Mouse (Mus musculus): ENCODE data around the gene Cdk5. TPM values are rescaled to one million over a fixed set of nuclear protein-coding genes. Genes with fewer than 3 reads are reported as not detected.

Cdk5 gene
- polyA plus RNA-seq, 1 experiment from 2014 or later, result 48.2 TPM

GRCm38 (mm10) chr5:24443204-24443603 is 19.9 kb upstream of the Cdk5 start:
- no peak overlapping the region for H3K27ac ChIP-seq (replicated peaks; ENCODE audit: low read depth, low read length)
- H3K36me3 ChIP-seq (ENCODE audit: control insufficient read depth, insufficient read depth, low read length), result peaks cover 56% of the 10 kb centered on the region
- DNase-seq (ENCODE audit: low spot score), result no peak
- no peak for ATAC-seq (ENCODE audit: low read depth)
- WGBS, result 90% methylated on average over 7 of the region's 7 CpGs
- H3K4me2 ChIP-seq (ENCODE audit: low read depth, low read length), result no peak overlapping the region
- no peaks in the 10 kb centered on the region for H3K9me3 ChIP-seq (ENCODE audit: control insufficient read depth, low read length)
- no peak overlapping the region for H3K4me3 ChIP-seq (ENCODE audit: low read depth, low read length)
- no peak overlapping the region for H3K9ac ChIP-seq (ENCODE audit: low read depth, low read length)
- no peaks in the 10 kb centered on the region for H3K27me3 ChIP-seq (replicated peaks; ENCODE audit: control insufficient read depth, insufficient read depth, low read length)
- H3K4me1 ChIP-seq (ENCODE audit: control insufficient read depth, insufficient read depth, low read length), result peaks cover 9% of the 10 kb centered on the region

GRCm38 (mm10) chr5:24442029-24442428 is 18.7 kb upstream of the Cdk5 start:
- no peaks in the 10 kb centered on the region for H3K9me3 ChIP-seq (ENCODE audit: control insufficient read depth, low read length)
- H3K27ac ChIP-seq (replicated peaks; ENCODE audit: low read depth, low read length), result no peak overlapping the region
- DNase-seq (ENCODE audit: low spot score), result no peak
- peaks cover 68% of the 10 kb centered on the region for H3K36me3 ChIP-seq (ENCODE audit: control insufficient read depth, insufficient read depth, low read length)
- 83% methylated on average over 9 of the region's 9 CpGs for WGBS
- no peak overlapping the region for H3K9ac ChIP-seq (ENCODE audit: low read depth, low read length)
- no peaks in the 10 kb centered on the region for H3K27me3 ChIP-seq (replicated peaks; ENCODE audit: control insufficient read depth, insufficient read depth, low read length)
- H3K4me3 ChIP-seq (ENCODE audit: low read depth, low read length), result no peak overlapping the region
- H3K4me1 ChIP-seq (ENCODE audit: control insufficient read depth, insufficient read depth, low read length), result peaks cover 9% of the 10 kb centered on the region
- H3K4me2 ChIP-seq (ENCODE audit: low read depth, low read length), result no peak overlapping the region
- no peak for ATAC-seq (ENCODE audit: low read depth)

GRCm38 (mm10) chr5:24441187-24441586 is 17.9 kb upstream of the Cdk5 start:
- Histone ChIP-seq H3K4me1 (ENCODE audit: control insufficient read depth, insufficient read depth, low read length) (peaks cover 9% of the 10 kb centered on the region), H3K9ac (ENCODE audit: low read depth, low read length) (no peak overlapping the region), H3K4me2 (ENCODE audit: low read depth, low read length) (no peak overlapping the region), H3K4me3 (ENCODE audit: low read depth, low read length) (no peak overlapping the region), H3K36me3 (ENCODE audit: control insufficient read depth, insufficient read depth, low read length) (peaks cover 76% of the 10 kb centered on the region), H3K27me3 (replicated peaks; ENCODE audit: control insufficient read depth, insufficient read depth, low read length) (no peaks in the 10 kb centered on the region), H3K9me3 (ENCODE audit: control insufficient read depth, low read length) (no peaks in the 10 kb centered on the region), H3K27ac (replicated peaks; ENCODE audit: low read depth, low read length) (no peak overlapping the region)
- ATAC-seq (ENCODE audit: low read depth) (no peak), DNase-seq (ENCODE audit: low spot score) (no peak)
- 94% methylated on average over 8 of the region's 8 CpGs for WGBS

GRCm38 (mm10) chr5:24433993-24434392 is 10.7 kb upstream of the Cdk5 start:
- WGBS, result 87% methylated on average over 8 of the region's 8 CpGs
- Histone ChIP-seq H3K9ac (ENCODE audit: low read depth, low read length) (no peak overlapping the region), H3K4me2 (ENCODE audit: low read depth, low read length) (no peak overlapping the region), H3K36me3 (ENCODE audit: control insufficient read depth, insufficient read depth, low read length) (peaks cover 99% of the 10 kb centered on the region), H3K4me1 (ENCODE audit: control insufficient read depth, insufficient read depth, low read length) (no peaks in the 10 kb centered on the region), H3K27me3 (replicated peaks; ENCODE audit: control insufficient read depth, insufficient read depth, low read length) (no peaks in the 10 kb centered on the region), H3K4me3 (ENCODE audit: low read depth, low read length) (no peak overlapping the region), H3K27ac (replicated peaks; ENCODE audit: low read depth, low read length) (no peak overlapping the region), H3K9me3 (ENCODE audit: control insufficient read depth, low read length) (no peaks in the 10 kb centered on the region)
- ATAC-seq (ENCODE audit: low read depth) (no peak), DNase-seq (ENCODE audit: low spot score) (no peak)

GRCm38 (mm10) chr5:24428596-24428995 is 5.3 kb upstream of the Cdk5 start:
- Histone ChIP-seq H3K9ac (ENCODE audit: low read depth, low read length) (0 out of 2 replicates have a peak overlapping the region, but pooled peaks have one; percentile 20), H3K4me2 (ENCODE audit: low read depth, low read length) (peak overlapping the region; percentile 85), H3K4me1 (ENCODE audit: control insufficient read depth, insufficient read depth, low read length) (peaks cover 37% of the 10 kb centered on the region), H3K27me3 (replicated peaks; ENCODE audit: control insufficient read depth, insufficient read depth, low read length) (no peaks in the 10 kb centered on the region), H3K36me3 (ENCODE audit: control insufficient read depth, insufficient read depth, low read length) (peaks cover 47% of the 10 kb centered on the region), H3K27ac (replicated peaks; ENCODE audit: low read depth, low read length) (no peak overlapping the region), H3K4me3 (ENCODE audit: low read depth, low read length) (no peak overlapping the region), H3K9me3 (ENCODE audit: control insufficient read depth, low read length) (no peaks in the 10 kb centered on the region)
- DNase-seq (ENCODE audit: low spot score) (peak; percentile 13), ATAC-seq (ENCODE audit: low read depth) (no peak)
- 28% methylated on average over 6 of the region's 9 CpGs for WGBS

GRCm38 (mm10) chr5:24427981-24428402 is 4.7 kb upstream of the Cdk5 start:
- H3K9ac ChIP-seq (ENCODE audit: low read depth, low read length), result 0 out of 2 replicates have a peak overlapping the region, but pooled peaks have one; percentile 19
- peak overlapping the region; percentile 6; the same call in 1 of the 2 replicates for H3K27ac ChIP-seq (replicated peaks; ENCODE audit: low read depth, low read length)
- no peak overlapping the region for H3K4me3 ChIP-seq (ENCODE audit: low read depth, low read length)
- H3K4me2 ChIP-seq (ENCODE audit: low read depth, low read length), result peak overlapping the region; percentile 85
- ATAC-seq (ENCODE audit: low read depth) (no peak), DNase-seq (ENCODE audit: low spot score) (peak; percentile 24)
- H3K36me3 ChIP-seq (ENCODE audit: control insufficient read depth, insufficient read depth, low read length), result peaks cover 41% of the 10 kb centered on the region
- WGBS, result 16% methylated on average over 14 of the region's 15 CpGs
- H3K4me1 ChIP-seq (ENCODE audit: control insufficient read depth, insufficient read depth, low read length), result peaks cover 37% of the 10 kb centered on the region
- no peaks in the 10 kb centered on the region for H3K9me3 ChIP-seq (ENCODE audit: control insufficient read depth, low read length)
- no peaks in the 10 kb centered on the region for H3K27me3 ChIP-seq (replicated peaks; ENCODE audit: control insufficient read depth, insufficient read depth, low read length)

- peaks cover 44% of the 10 kb centered on the region for H3K4me1 ChIP-seq (ENCODE audit: control insufficient read depth, insufficient read depth, low read length)
- WGBS, result 15% methylated on average over 12 of the region's 12 CpGs
- ATAC-seq (ENCODE audit: low read depth) (no peak), DNase-seq (ENCODE audit: low spot score) (no peak)
- no peaks in the 10 kb centered on the region for H3K27me3 ChIP-seq (replicated peaks; ENCODE audit: control insufficient read depth, insufficient read depth, low read length)
- H3K9me3 ChIP-seq (ENCODE audit: control insufficient read depth, low read length), result no peaks in the 10 kb centered on the region
- peak overlapping the region; percentile 85 for H3K4me2 ChIP-seq (ENCODE audit: low read depth, low read length)
- no peak overlapping the region for H3K27ac ChIP-seq (replicated peaks; ENCODE audit: low read depth, low read length)
- peaks cover 34% of the 10 kb centered on the region for H3K36me3 ChIP-seq (ENCODE audit: control insufficient read depth, insufficient read depth, low read length)
- peak overlapping the region; percentile 45 for H3K9ac ChIP-seq (ENCODE audit: low read depth, low read length)
- H3K4me3 ChIP-seq (ENCODE audit: low read depth, low read length), result peak overlapping the region; percentile 51; the same call in 1 of the 2 replicates
These were observed 3.9 kb upstream of the Cdk5 start for GRCm38 (mm10) chr5:24427285-24427633.

GRCm38 (mm10) chr5:24426556-24427284 is 3.4 kb upstream of the Cdk5 start:
- no peak for ATAC-seq (ENCODE audit: low read depth)
- H3K4me2 ChIP-seq (ENCODE audit: low read depth, low read length), result peak overlapping the region; percentile 85
- H3K4me1 ChIP-seq (ENCODE audit: control insufficient read depth, insufficient read depth, low read length), result peaks cover 45% of the 10 kb centered on the region
- no peaks in the 10 kb centered on the region for H3K9me3 ChIP-seq (ENCODE audit: control insufficient read depth, low read length)
- peak; percentile 22 for DNase-seq (ENCODE audit: low spot score)
- H3K27me3 ChIP-seq (replicated peaks; ENCODE audit: control insufficient read depth, insufficient read depth, low read length), result no peaks in the 10 kb centered on the region
- peak overlapping the region; percentile 51 for H3K4me3 ChIP-seq (ENCODE audit: low read depth, low read length)
- peaks cover 32% of the 10 kb centered on the region for H3K36me3 ChIP-seq (ENCODE audit: control insufficient read depth, insufficient read depth, low read length)
- H3K9ac ChIP-seq (ENCODE audit: low read depth, low read length), result peak overlapping the region; percentile 75
- WGBS, result 14% methylated on average over 9 of the region's 9 CpGs
- no peak overlapping the region for H3K27ac ChIP-seq (replicated peaks; ENCODE audit: low read depth, low read length)

- no peak for ATAC-seq (ENCODE audit: low read depth)
These were observed 2.7 kb upstream of the Cdk5 start for GRCm38 (mm10) chr5:24426037-24426432.

More at GRCm38 (mm10) chr5:24426037-24426432, 2.7 kb upstream of the Cdk5 start:
- peak overlapping the region; percentile 85 for H3K4me2 ChIP-seq (ENCODE audit: low read depth, low read length)
- H3K4me3 ChIP-seq (ENCODE audit: low read depth, low read length), result peak overlapping the region; percentile 51
- H3K36me3 ChIP-seq (ENCODE audit: control insufficient read depth, insufficient read depth, low read length), result peaks cover 32% of the 10 kb centered on the region
- peak; percentile 25 for DNase-seq (ENCODE audit: low spot score)
- WGBS, result under 1% methylated on average over 10 of the region's 10 CpGs
- no peaks in the 10 kb centered on the region for H3K9me3 ChIP-seq (ENCODE audit: control insufficient read depth, low read length)
- H3K27ac ChIP-seq (replicated peaks; ENCODE audit: low read depth, low read length), result peak overlapping the region; percentile 93; the same call in 1 of the 2 replicates
- H3K27me3 ChIP-seq (replicated peaks; ENCODE audit: control insufficient read depth, insufficient read depth, low read length), result no peaks in the 10 kb centered on the region
- peak overlapping the region; percentile 75 for H3K9ac ChIP-seq (ENCODE audit: low read depth, low read length)
- peaks cover 45% of the 10 kb centered on the region for H3K4me1 ChIP-seq (ENCODE audit: control insufficient read depth, insufficient read depth, low read length)
